Mouse (Mus musculus) brain, embryonic 14.5 days (tissue): Measurements from ENCODE around the gene Alg9.

Experiments used
- CTCF ChIP-seq: fragments of 200-500 bp; IDR thresholded peaks from 2 replicates; pipeline ENCODE4 v1.5.1; 2012; ENCODE audit warnings: inconsistent platforms, mild to moderate bottlenecking, moderate library complexity, borderline replicate concordance; ENCODE audit not compliant: insufficient read depth, insufficient read length; ENCODE audit errors: extremely low read depth
- POLR2A ChIP-seq: fragments of 200-500 bp; IDR thresholded peaks from 2 replicates; pipeline ENCODE4 v1.6.1; 2012; ENCODE audit warnings: mild to moderate bottlenecking, inconsistent platforms, borderline replicate concordance; ENCODE audit not compliant: poor library complexity, insufficient read depth, insufficient read length, severe bottlenecking; ENCODE audit errors: extremely low read depth

- no peak for TF ChIP-seq POLR2A
- no peak for TF ChIP-seq CTCF
Observed at GRCm38 (mm10) chr9:50850271-50850670, 75.5 kb downstream of the Alg9 start.
